Mouse (Mus musculus) lung, adult 2 months (tissue): ENCODE data around the gene Slc5a10. TPM values are rescaled to one million over a fixed set of nuclear protein-coding genes. Genes with fewer than 3 reads are reported as not detected.

Experiments used
- DNase-seq: peaks from one replicate; pipeline ENCODE4 v3.0.0; 2022
- H3K4me1 ChIP-seq: fragments of 200-500 bp; 2 replicates; pipeline ENCODE4 v1.6.1; 2011; ENCODE audit warnings: low read length; ENCODE audit not compliant: control insufficient read depth, insufficient read depth
- H3K4me3 ChIP-seq: fragments of 200-500 bp; replicated peaks from 2 replicates; pipeline ENCODE3; 2011; ENCODE audit warnings: low read depth, mild to moderate bottlenecking, control low read depth, low read length; ENCODE audit errors: extremely low read depth
- CTCF ChIP-seq: fragments of 200-500 bp; IDR thresholded peaks from 2 replicates; pipeline ENCODE4 v1.5.1; 2011; ENCODE audit warnings: mild to moderate bottlenecking, low read length, control low read depth; ENCODE audit not compliant: insufficient read depth
- POLR2A ChIP-seq: fragments of 200-500 bp; IDR thresholded peaks from 2 replicates; pipeline ENCODE4 v1.6.1; 2011; ENCODE audit warnings: low read depth, mild to moderate bottlenecking, control low read depth, low read length, borderline replicate concordance; ENCODE audit errors: extremely low read depth
- WGBS: fragments of 180-500 bp; shearing (Covaris S2); methylation state at CpG from one replicate; pipeline ENCODE4 v1.1.7; 2018; 5-methylcytosine and 5-hydroxymethylcytosine counted together
- polyA plus RNA-seq: library from polyadenylated mRNA; depleted of rRNA; stranded (reverse); fragments of >200 nt; gene quantifications from 2 replicates; pipeline ENCODE4 v1.2.3, GENCODE M21; 2012

The Slc5a10 gene
- polyA plus RNA-seq, 1 experiment, result not detected

GRCm38 (mm10) chr11:61683907-61684731 lies 36.5 kb downstream of the Slc5a10 start, which contains the start of gene Fam83g:
Gene Fam83g (plus strand): TSS chr11:61684091.
- Histone ChIP-seq H3K4me3 (peak within 1 kb of the TSS; percentile 59), H3K4me1 (peaks cover 4% of the 10 kb centered on the region; the same call in 1 of the 2 replicates)
- TF ChIP-seq CTCF, result no peak
- peak; percentile 52; the same call in 1 of the 2 replicates for TF ChIP-seq POLR2A
- DNase-seq, result peak; percentile 74
- WGBS, result 4% methylated on average over 76 of the region's 76 CpGs

GRCm38 (mm10) chr11:61679091-61679866 lies 41.3 kb downstream of the Slc5a10 start:
- no peak for DNase-seq
- WGBS, result 75% methylated on average over 4 of the region's 4 CpGs
- TF ChIP-seq POLR2A (no peak), CTCF (no peak)
- Histone ChIP-seq H3K4me3 (no peak overlapping the region), H3K4me1 (peaks cover 4% of the 10 kb centered on the region; the same call in 1 of the 2 replicates)

- TF ChIP-seq CTCF, result no peak
- no peak for TF ChIP-seq POLR2A
- Histone ChIP-seq H3K4me1 (no peaks in the 10 kb centered on the region), H3K4me3 (no peak overlapping the region)
- 92% methylated on average over 4 of the region's 4 CpGs for WGBS
- DNase-seq, result no peak
Measured at GRCm38 (mm10) chr11:61677709-61678108, 42.9 kb downstream of the Slc5a10 start.

DNA sequence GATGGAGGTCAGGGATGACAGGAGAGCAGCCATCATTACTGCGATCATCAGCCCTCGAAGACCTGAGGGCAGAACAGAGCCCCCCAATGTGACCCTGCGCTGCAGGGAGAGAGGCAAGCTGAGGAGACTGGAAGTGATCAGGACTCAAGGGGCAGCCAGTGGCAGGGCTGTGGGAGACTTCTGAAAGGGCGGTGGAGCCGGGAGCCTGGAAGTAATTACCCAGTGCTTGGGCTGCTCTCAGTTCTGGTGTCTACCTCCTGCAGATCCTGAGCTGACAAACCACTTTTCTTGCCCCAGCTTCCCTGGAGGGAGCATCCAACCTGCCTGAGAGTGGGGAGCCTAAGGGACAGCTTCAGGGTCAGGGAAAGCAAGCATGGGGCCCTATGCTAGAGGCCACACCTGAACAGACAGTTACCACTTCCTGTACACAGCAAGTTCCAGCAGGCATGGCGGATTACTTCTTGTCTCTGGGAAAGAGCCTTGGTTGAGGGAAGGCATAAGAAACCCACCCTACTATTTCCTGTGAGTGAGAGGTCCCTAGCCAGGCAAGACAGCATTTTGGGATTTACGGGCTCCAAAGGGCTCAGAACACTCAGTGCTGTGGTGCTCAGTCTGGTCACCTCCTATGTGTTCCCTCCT lies 44.3 kb downstream of the Slc5a10 start:
- TF ChIP-seq CTCF (no peak), POLR2A (no peak)
- Histone ChIP-seq H3K4me1 (no peaks in the 10 kb centered on the region), H3K4me3 (no peak overlapping the region)
- no peak for DNase-seq
- WGBS, result 85% methylated on average over 7 of the region's 7 CpGs

DNA sequence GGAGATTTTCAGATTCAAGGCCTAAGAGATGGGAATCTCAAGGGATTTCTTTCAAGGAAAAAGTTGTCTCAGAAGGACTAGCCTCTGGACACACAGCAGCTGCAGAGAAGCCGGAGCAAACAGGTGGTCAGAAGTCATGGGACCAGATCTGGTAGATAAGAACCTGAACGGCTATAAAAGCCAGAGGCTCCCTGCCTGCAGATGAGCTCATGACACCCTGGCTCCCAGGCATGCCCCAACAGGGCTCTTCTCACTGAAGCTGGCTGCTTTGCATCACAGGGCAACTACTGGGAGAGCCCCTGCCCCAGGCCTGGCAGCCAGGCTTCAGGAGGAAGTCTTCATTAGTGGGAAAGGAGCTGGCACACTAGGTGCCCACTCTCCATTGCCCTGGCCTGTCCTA lies 45.3 kb downstream of the Slc5a10 start:
- DNase-seq, result no peak
- TF ChIP-seq CTCF, result no peak
- no peak for TF ChIP-seq POLR2A
- Histone ChIP-seq H3K4me3 (no peak overlapping the region), H3K4me1 (no peaks in the 10 kb centered on the region)
- WGBS, result 39% methylated on average over 2 of the region's 2 CpGs

- TF ChIP-seq CTCF (0 out of 2 replicates have a peak, but pooled peaks have one; percentile 18), POLR2A (no peak)
- 22% methylated on average over 8 of the region's 8 CpGs for WGBS
- Histone ChIP-seq H3K4me1 (no peaks in the 10 kb centered on the region), H3K4me3 (no peak overlapping the region)
- DNase-seq, result no peak
Measured at GRCm38 (mm10) chr11:61674839-61675159, 45.8 kb downstream of the Slc5a10 start.

DNA sequence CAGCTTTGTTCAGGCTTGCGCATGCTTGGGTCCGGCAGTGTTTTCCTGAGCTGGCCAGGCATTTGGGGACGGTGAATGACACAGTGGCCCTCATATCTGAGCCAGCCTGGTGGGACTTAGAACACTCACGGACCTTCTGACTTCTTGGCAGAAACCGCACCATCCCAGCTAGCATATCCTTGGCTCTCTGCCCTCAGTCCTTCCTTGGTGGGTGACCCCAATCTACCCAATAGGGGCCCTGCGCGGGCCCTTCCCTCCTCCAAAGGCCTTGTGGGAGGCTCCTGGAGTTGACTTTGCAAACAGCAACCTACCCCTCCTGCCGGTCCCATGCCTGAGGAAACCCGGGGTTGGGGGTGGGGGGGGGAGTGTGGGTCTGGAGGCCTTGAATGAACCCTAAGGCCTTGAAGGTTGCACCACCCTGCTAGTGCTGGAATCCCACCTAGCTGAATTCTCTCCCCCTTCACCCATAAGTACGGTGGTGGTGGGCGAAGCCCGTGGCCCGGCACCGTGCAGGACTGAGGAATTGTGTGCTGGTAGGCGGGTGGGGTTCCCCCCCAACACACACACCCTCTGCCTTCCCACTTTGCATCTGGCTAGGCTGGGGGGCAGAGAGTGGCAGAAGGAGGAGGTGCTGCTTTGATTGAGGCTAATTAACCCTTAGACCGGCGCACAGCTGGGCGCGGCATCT lies 46.3 kb downstream of the Slc5a10 start:
- no peak overlapping the region for H3K4me3 ChIP-seq
- WGBS, result 43% methylated on average over 19 of the region's 19 CpGs
- no peak for DNase-seq
- no peak for TF ChIP-seq CTCF
- no peak for TF ChIP-seq POLR2A
- no peaks in the 10 kb centered on the region for H3K4me1 ChIP-seq

- no peak overlapping the region for H3K4me3 ChIP-seq
- WGBS, result 50% methylated on average over 8 of the region's 8 CpGs
- DNase-seq, result no peak
- TF ChIP-seq POLR2A (no peak), CTCF (peak; percentile 28)
- no peaks in the 10 kb centered on the region for H3K4me1 ChIP-seq
Measured at GRCm38 (mm10) chr11:61673686-61674085, 46.9 kb downstream of the Slc5a10 start.

DNA sequence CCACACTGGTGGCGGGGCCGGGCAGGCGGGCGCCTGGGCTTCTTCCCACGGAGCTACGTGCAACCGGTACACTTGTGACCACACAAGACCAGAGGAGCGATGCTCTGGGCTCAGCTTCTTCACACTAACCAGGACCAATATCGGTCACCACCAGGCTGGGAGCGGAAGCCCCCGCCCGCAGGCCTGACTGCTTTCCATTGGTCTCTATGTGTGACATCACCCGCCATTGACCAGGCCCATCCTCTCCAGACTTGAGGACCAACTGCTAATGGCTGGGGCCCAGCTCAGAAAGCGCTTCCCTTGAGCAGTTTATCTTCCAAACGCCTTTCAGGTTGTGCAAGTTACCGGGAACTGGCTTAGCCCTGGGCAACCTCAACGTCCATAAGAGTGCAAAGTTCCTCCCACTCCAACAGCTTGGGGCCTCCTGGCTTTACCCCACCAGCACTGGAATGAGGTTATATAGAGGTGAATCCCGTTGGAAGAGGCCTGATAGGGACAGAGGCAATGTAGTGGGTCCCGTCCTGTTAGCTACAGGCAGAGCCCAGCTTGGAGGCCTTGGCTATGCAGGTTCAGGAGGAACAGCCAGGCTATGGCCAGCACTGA lies 48.7 kb downstream of the Slc5a10 start:
- DNase-seq, result no peak
- Histone ChIP-seq H3K4me3 (no peak overlapping the region), H3K4me1 (no peaks in the 10 kb centered on the region)
- 75% methylated on average over 19 of the region's 19 CpGs for WGBS
- no peak for TF ChIP-seq CTCF
- no peak for TF ChIP-seq POLR2A
